Mouse (Mus musculus): ENCODE measurements around the gene Kcnq1. TPM values are rescaled to one million over a fixed set of nuclear protein-coding genes. Genes with fewer than 3 reads are reported as not detected.

The Kcnq1 gene
- polyA plus RNA-seq, 1 experiment: 0.01 TPM

GRCm38 (mm10) chr7:143174633-143175032 is 68.5 kb downstream of the Kcnq1 start:
- no peak for TF ChIP-seq TAL1 (IDR thresholded peaks at IDR 0.05; ENCODE audit: low read length)
- TF ChIP-seq GATA1 (IDR thresholded peaks at IDR 0.05; ENCODE audit: low read length): no peak
- H3K9me3 ChIP-seq (ENCODE audit: control insufficient read depth, low read length): no peaks in the 10 kb centered on the region
- H3K4me3 ChIP-seq (replicated peaks): no peak overlapping the region
- H3K27me3 ChIP-seq (ENCODE audit: control insufficient read depth): no peaks in the 10 kb centered on the region
- no peaks in the 10 kb centered on the region for H3K4me1 ChIP-seq (ENCODE audit: control insufficient read depth)
- no peaks in the 10 kb centered on the region for H3K36me3 ChIP-seq (ENCODE audit: control insufficient read depth)

- Histone ChIP-seq H3K27me3 (ENCODE audit: control insufficient read depth) (no peaks in the 10 kb centered on the region), H3K4me1 (ENCODE audit: control insufficient read depth) (no peaks in the 10 kb centered on the region)
These were observed 72.7 kb downstream of the Kcnq1 start for GRCm38 (mm10) chr7:143178831-143179230.

GRCm38 (mm10) chr7:143180761-143181160 is 74.6 kb downstream of the Kcnq1 start:
- TF ChIP-seq TAL1 (IDR thresholded peaks at IDR 0.05; ENCODE audit: low read length): no peak
- TF ChIP-seq GATA1 (IDR thresholded peaks at IDR 0.05; ENCODE audit: low read length): no peak
- no peak overlapping the region for H3K4me3 ChIP-seq (replicated peaks)
- no peaks in the 10 kb centered on the region for H3K4me1 ChIP-seq (ENCODE audit: control insufficient read depth)
- no peaks in the 10 kb centered on the region for H3K9me3 ChIP-seq (ENCODE audit: control insufficient read depth, low read length)
- H3K27me3 ChIP-seq (ENCODE audit: control insufficient read depth): no peaks in the 10 kb centered on the region
- no peaks in the 10 kb centered on the region for H3K36me3 ChIP-seq (ENCODE audit: control insufficient read depth)

More at GRCm38 (mm10) chr7:143178831-143179230, 72.7 kb downstream of the Kcnq1 start:
- TF ChIP-seq GATA1 (IDR thresholded peaks at IDR 0.05; ENCODE audit: low read length) (no peak), TAL1 (IDR thresholded peaks at IDR 0.05; ENCODE audit: low read length) (no peak)
- Histone ChIP-seq H3K4me3 (replicated peaks) (no peak overlapping the region), H3K9me3 (ENCODE audit: control insufficient read depth, low read length) (no peaks in the 10 kb centered on the region), H3K36me3 (ENCODE audit: control insufficient read depth) (no peaks in the 10 kb centered on the region)

DNA sequence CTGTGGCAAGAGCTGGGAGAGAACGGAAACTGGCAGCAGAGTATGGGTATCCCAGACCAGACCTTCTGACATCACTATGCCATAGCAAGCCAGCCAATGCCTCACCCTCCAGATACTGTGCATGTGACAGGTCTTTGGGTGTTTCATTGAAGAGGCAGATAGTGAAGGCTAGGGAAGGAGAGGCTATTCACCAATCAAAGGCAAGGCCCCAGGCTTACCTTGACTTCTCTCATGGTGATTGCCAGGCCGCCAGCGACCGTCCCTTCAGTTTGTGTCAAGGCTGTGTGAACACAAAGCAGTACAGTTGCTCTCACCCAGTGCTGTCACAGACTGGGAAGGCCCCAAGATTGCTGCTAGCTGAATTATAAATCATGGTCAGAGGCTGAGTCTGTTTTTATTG is 75.1 kb downstream of the Kcnq1 start:
- H3K27me3 ChIP-seq (ENCODE audit: control insufficient read depth): no peaks in the 10 kb centered on the region
- H3K4me1 ChIP-seq (ENCODE audit: control insufficient read depth): no peaks in the 10 kb centered on the region

DNA sequence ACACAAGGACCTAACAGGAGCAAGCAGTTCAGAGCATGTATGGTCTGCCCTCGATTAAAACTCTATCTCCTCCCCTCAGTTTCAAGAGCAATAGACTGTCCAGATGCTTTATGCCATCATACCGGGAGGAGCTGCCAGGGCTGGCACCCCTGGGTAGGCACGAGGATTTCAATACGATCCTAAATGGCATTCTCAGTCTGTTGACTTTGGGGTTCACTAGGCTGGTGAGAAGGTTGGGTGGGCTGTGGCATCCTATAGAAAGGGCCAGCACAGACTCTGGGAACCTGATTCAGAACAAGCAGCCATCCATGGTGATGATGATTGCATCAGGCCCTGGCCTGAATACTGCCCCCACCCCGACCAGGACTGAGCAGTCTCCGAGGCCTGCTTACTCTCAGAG is 79.3 kb downstream of the Kcnq1 start:
- Histone ChIP-seq H3K27me3 (ENCODE audit: control insufficient read depth) (no peaks in the 10 kb centered on the region), H3K36me3 (ENCODE audit: control insufficient read depth) (no peaks in the 10 kb centered on the region), H3K9me3 (ENCODE audit: control insufficient read depth, low read length) (no peaks in the 10 kb centered on the region), H3K4me1 (ENCODE audit: control insufficient read depth) (no peaks in the 10 kb centered on the region), H3K4me3 (replicated peaks) (no peak overlapping the region)
- no peak for TF ChIP-seq TAL1 (IDR thresholded peaks at IDR 0.05; ENCODE audit: low read length)
- TF ChIP-seq GATA1 (IDR thresholded peaks at IDR 0.05; ENCODE audit: low read length): no peak

More for the DNA sequence above, 75.1 kb downstream of the Kcnq1 start:
- Histone ChIP-seq H3K4me3 (replicated peaks) (no peak overlapping the region), H3K36me3 (ENCODE audit: control insufficient read depth) (no peaks in the 10 kb centered on the region), H3K9me3 (ENCODE audit: control insufficient read depth, low read length) (no peaks in the 10 kb centered on the region)
- no peak for TF ChIP-seq GATA1 (IDR thresholded peaks at IDR 0.05; ENCODE audit: low read length)
- TF ChIP-seq TAL1 (IDR thresholded peaks at IDR 0.05; ENCODE audit: low read length): no peak

DNA sequence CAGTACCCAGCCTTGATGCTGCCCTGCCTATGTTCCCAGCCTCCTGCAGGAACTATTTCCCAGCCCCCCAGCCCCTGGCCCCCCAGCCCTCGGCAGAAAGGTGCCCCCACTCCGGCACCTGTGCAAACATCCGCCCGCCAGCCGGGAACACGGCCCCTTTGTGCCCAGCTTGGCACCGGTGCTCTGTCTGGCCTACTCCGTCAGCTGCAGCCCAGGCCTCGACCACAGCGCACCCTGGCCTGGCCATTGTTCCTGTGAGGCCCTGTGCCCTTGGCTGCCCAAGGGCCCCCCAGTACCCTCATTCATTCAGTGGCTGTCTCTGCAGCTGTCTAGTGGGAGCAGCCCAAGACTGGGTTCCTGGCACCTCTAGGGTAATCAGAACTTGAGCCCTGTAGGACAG is 80.2 kb downstream of the Kcnq1 start:
- Histone ChIP-seq H3K9me3 (ENCODE audit: control insufficient read depth, low read length) (no peaks in the 10 kb centered on the region), H3K4me1 (ENCODE audit: control insufficient read depth) (no peaks in the 10 kb centered on the region), H3K27me3 (ENCODE audit: control insufficient read depth) (no peaks in the 10 kb centered on the region), H3K4me3 (replicated peaks) (no peak overlapping the region), H3K36me3 (ENCODE audit: control insufficient read depth) (no peaks in the 10 kb centered on the region)
- TF ChIP-seq GATA1 (IDR thresholded peaks at IDR 0.05; ENCODE audit: low read length) (no peak), TAL1 (IDR thresholded peaks at IDR 0.05; ENCODE audit: low read length) (no peak)

DNA sequence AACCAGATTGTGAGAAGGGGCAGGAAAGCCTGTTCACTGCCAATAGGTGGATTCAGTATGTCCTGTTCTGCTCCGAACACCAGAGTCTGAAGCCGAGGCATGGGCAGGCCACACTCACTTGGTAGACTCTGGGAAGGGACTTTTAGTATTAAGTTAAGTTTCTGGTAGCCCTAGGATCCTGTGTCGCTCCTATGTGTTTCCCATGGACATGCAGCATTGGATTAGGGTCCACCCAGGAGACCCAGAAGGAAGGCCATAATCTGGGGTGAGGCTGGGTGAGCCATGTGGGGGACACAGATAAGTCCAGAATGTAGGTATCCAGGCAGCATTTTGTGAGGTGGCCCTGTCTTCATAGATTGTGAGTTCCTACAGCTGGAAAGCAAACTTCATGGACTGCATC is 81.0 kb downstream of the Kcnq1 start:
- Histone ChIP-seq H3K9me3 (ENCODE audit: control insufficient read depth, low read length) (no peaks in the 10 kb centered on the region), H3K36me3 (ENCODE audit: control insufficient read depth) (no peaks in the 10 kb centered on the region), H3K4me1 (ENCODE audit: control insufficient read depth) (no peaks in the 10 kb centered on the region), H3K27me3 (ENCODE audit: control insufficient read depth) (no peaks in the 10 kb centered on the region), H3K4me3 (replicated peaks) (no peak overlapping the region)
- TF ChIP-seq TAL1 (IDR thresholded peaks at IDR 0.05; ENCODE audit: low read length): no peak
- TF ChIP-seq GATA1 (IDR thresholded peaks at IDR 0.05; ENCODE audit: low read length): no peak

GRCm38 (mm10) chr7:143188589-143188988 is 82.4 kb downstream of the Kcnq1 start:
- Histone ChIP-seq H3K27me3 (ENCODE audit: control insufficient read depth) (no peaks in the 10 kb centered on the region), H3K9me3 (ENCODE audit: control insufficient read depth, low read length) (no peaks in the 10 kb centered on the region), H3K4me3 (replicated peaks) (no peak overlapping the region), H3K4me1 (ENCODE audit: control insufficient read depth) (no peaks in the 10 kb centered on the region), H3K36me3 (ENCODE audit: control insufficient read depth) (no peaks in the 10 kb centered on the region)
- TF ChIP-seq TAL1 (IDR thresholded peaks at IDR 0.05; ENCODE audit: low read length) (no peak), GATA1 (IDR thresholded peaks at IDR 0.05; ENCODE audit: low read length) (no peak)

GRCm38 (mm10) chr7:143189965-143190722 is 84.0 kb downstream of the Kcnq1 start:
- H3K9me3 ChIP-seq (ENCODE audit: control insufficient read depth, low read length): no peaks in the 10 kb centered on the region
- no peaks in the 10 kb centered on the region for H3K27me3 ChIP-seq (ENCODE audit: control insufficient read depth)
- no peaks in the 10 kb centered on the region for H3K36me3 ChIP-seq (ENCODE audit: control insufficient read depth)
- no peaks in the 10 kb centered on the region for H3K4me1 ChIP-seq (ENCODE audit: control insufficient read depth)
- no peak for TF ChIP-seq GATA1 (IDR thresholded peaks at IDR 0.05; ENCODE audit: low read length)
- no peak for TF ChIP-seq TAL1 (IDR thresholded peaks at IDR 0.05; ENCODE audit: low read length)
- H3K4me3 ChIP-seq (replicated peaks): no peak overlapping the region
